Mouse (Mus musculus) embryonic facial prominence, embryonic 15.5 days (tissue): Measurements from ENCODE around the gene Ltb4r1. TPM values are rescaled to one million over a fixed set of nuclear protein-coding genes. Genes with fewer than 3 reads are reported as not detected.
A peak's percentile ranks its signal among the peaks of the same experiment; 100 is the strongest.

Experiments used
- ATAC-seq: fragments of 200-750 bp; cut with Nextera tagmentation; 2 replicates; pipeline ENCODE4 v1.8.0; 2017; ENCODE audit warnings: low read depth, moderate TSS enrichment; ENCODE audit not compliant: insufficient number of reproducible peaks, low FRiP score, low TSS enrichment
- H3K27ac ChIP-seq: fragments of 300-500 bp; sonication (generic); replicated peaks from 2 replicates; pipeline ENCODE4 v1.5.1; 2015; ENCODE audit warnings: mild to moderate bottlenecking, inconsistent platforms
- H3K27me3 ChIP-seq: fragments of 300-500 bp; sonication (generic); 2 replicates; pipeline ENCODE4 v1.6.1; 2015; ENCODE audit warnings: inconsistent platforms
- H3K36me3 ChIP-seq: fragments of 300-500 bp; sonication (generic); 2 replicates; pipeline ENCODE4 v1.6.1; 2015; ENCODE audit warnings: mild to moderate bottlenecking, inconsistent platforms
- H3K4me1 ChIP-seq: fragments of 300-500 bp; sonication (generic); 2 replicates; pipeline ENCODE4 v1.6.1; 2015; ENCODE audit warnings: inconsistent platforms
- H3K4me2 ChIP-seq: fragments of 300-500 bp; sonication (generic); replicated peaks from 2 replicates; pipeline ENCODE4 v1.6.1; 2015; ENCODE audit warnings: mild to moderate bottlenecking, inconsistent platforms
- H3K4me3 ChIP-seq: fragments of 300-500 bp; sonication (generic); replicated peaks from 2 replicates; pipeline ENCODE4 v1.5.1; 2015; ENCODE audit warnings: mild to moderate bottlenecking, inconsistent platforms
- H3K9ac ChIP-seq: fragments of 300-500 bp; sonication (generic); 2 replicates; pipeline ENCODE4 v1.6.1; 2015; ENCODE audit warnings: inconsistent platforms
- H3K9me3 ChIP-seq: fragments of 300-500 bp; sonication (generic); replicated peaks from 2 replicates; pipeline ENCODE4 v1.6.1; 2016; ENCODE audit warnings: inconsistent platforms
- WGBS: fragments of 180-500 bp; shearing (Covaris S2); methylation state at CpG from one replicate; pipeline ENCODE4 v1.1.7; 2015; 5-methylcytosine and 5-hydroxymethylcytosine counted together
- polyA plus RNA-seq: library from polyadenylated mRNA; unstranded; fragments of >200 nt; fragmentation: Nextera tagmentation; extraction: Ambion mirVana; gene quantifications from 2 replicates; pipeline ENCODE4 v1.2.1, GENCODE M21; 2015

The Ltb4r1 gene
- polyA plus RNA-seq = 1.8 and 2.1 TPM in 2 replicates

DNA sequence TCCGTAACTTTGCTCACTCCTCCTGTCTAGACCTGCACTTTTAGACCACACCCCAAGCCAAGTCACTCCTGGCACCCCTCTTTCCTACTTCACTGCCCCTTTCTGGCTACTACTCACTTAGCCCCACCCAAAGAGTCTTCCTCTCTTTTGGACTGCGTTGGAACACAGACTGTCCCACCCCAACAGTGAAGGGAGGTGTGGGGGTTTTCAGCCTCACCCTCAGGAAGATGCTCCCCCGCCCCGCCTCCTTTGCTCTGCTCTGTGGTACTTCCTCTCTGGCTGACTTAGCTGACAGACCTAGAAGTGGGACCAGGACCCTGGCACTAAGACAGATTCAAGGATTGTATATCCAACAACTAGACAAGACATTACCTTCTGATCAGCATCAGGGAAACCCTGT, at the start of gene Ltb4r1:
TSS of gene Ltb4r1 (plus strand) at position 267 of the 400 bp plus-strand sequence.
- Histone ChIP-seq H3K9ac (no peak within 1 kb of the TSS), H3K9me3 (no peaks in the 10 kb centered on the region), H3K36me3 (0 out of 2 replicates have a peak, but pooled peaks cover 2% of the 10 kb centered on the region), H3K27ac (no peak within 1 kb of the TSS), H3K4me3 (no peak within 1 kb of the TSS), H3K4me1 (peaks cover 32% of the 10 kb centered on the region), H3K4me2 (no peak within 1 kb of the TSS), H3K27me3 (peaks cover 49% of the 10 kb centered on the region)
- no peak for ATAC-seq
- 58% methylated on average over 4 of the region's 4 CpGs for whole genome bisulfite sequencing

DNA sequence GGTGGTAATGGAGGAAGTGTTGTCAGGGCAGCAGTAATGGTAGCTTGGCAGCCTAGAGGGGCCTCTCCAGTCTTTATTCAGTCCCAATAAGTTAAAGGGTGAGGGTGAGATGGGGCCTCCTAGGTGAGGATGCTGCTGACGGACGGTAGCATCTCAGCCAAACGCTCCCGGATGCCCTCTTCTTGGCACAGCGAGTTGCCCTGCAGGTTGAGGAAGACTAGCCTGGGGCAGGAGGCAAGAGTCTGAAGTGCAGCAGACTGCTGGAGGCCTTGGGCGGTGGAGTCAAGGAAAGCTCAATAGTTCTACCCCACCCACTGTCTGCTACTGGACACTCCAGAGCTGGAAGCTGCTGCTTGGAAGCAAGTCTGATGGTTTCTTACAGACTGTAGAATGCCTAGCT, 49.5 kb upstream of the Ltb4r1 start:
- H3K27ac ChIP-seq = no peak overlapping the region
- H3K4me1 ChIP-seq = peaks cover 24% of the 10 kb centered on the region
- peaks cover 36% of the 10 kb centered on the region for H3K36me3 ChIP-seq
- no peak for ATAC-seq
- H3K9ac ChIP-seq = no peak overlapping the region
- H3K4me2 ChIP-seq = no peak overlapping the region
- H3K27me3 ChIP-seq = peaks cover 10% of the 10 kb centered on the region; the same call in 1 of the 2 replicates
- WGBS = 86% methylated on average over 6 of the region's 6 CpGs
- H3K9me3 ChIP-seq = no peaks in the 10 kb centered on the region
- H3K4me3 ChIP-seq = no peak overlapping the region

GRCm38 (mm10) chr14:55716884-55717283, 48.9 kb upstream of the Ltb4r1 start:
- no peaks in the 10 kb centered on the region for H3K9me3 ChIP-seq
- H3K4me1 ChIP-seq = peaks cover 28% of the 10 kb centered on the region
- H3K4me2 ChIP-seq = no peak overlapping the region
- ATAC-seq = no peak
- H3K36me3 ChIP-seq = peaks cover 36% of the 10 kb centered on the region
- peaks cover 10% of the 10 kb centered on the region; the same call in 1 of the 2 replicates for H3K27me3 ChIP-seq
- no peak overlapping the region for H3K9ac ChIP-seq
- WGBS = 43% methylated on average over 8 of the region's 8 CpGs
- no peak overlapping the region for H3K27ac ChIP-seq
- no peak overlapping the region for H3K4me3 ChIP-seq

DNA sequence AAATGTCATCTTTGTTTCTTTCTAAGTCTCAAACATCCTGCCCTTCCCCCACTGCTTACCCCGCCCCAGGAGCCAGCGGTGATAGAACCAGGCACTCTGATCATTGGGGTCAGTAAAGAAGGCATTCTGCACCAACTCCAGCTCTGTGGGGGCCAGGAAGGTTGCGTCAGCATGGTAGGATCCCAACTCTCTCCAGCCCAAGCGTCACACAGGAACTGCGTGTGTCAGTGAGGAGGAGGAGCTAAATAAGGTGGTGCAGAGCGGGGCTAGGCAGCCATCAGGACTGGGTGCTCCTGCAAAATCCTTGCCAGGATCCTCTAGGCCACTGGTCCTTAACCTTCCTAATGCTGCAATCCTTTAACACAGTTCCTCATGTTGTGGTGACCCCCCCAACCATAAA, 46.0 kb upstream of the Ltb4r1 start:
- Histone ChIP-seq H3K36me3 (peaks cover 36% of the 10 kb centered on the region), H3K4me1 (peaks cover 19% of the 10 kb centered on the region), H3K27ac (no peak overlapping the region), H3K4me2 (no peak overlapping the region), H3K9ac (no peak overlapping the region), H3K4me3 (no peak overlapping the region), H3K27me3 (no peaks in the 10 kb centered on the region), H3K9me3 (no peaks in the 10 kb centered on the region)
- no peak for ATAC-seq
- 91% methylated on average over 6 of the region's 6 CpGs for WGBS

- 88% methylated on average over 12 of the region's 12 CpGs for WGBS
- Histone ChIP-seq H3K4me3 (peak overlapping the region; percentile 93; the same call in 1 of the 2 replicates), H3K9me3 (no peaks in the 10 kb centered on the region), H3K36me3 (peaks cover 36% of the 10 kb centered on the region), H3K27me3 (no peaks in the 10 kb centered on the region), H3K4me1 (peaks cover 16% of the 10 kb centered on the region; the same call in 1 of the 2 replicates), H3K27ac (no peak overlapping the region), H3K4me2 (no peak overlapping the region), H3K9ac (no peak overlapping the region)
- ATAC-seq = no peak
These were observed 45.1 kb upstream of the Ltb4r1 start for GRCm38 (mm10) chr14:55720666-55721065.

DNA sequence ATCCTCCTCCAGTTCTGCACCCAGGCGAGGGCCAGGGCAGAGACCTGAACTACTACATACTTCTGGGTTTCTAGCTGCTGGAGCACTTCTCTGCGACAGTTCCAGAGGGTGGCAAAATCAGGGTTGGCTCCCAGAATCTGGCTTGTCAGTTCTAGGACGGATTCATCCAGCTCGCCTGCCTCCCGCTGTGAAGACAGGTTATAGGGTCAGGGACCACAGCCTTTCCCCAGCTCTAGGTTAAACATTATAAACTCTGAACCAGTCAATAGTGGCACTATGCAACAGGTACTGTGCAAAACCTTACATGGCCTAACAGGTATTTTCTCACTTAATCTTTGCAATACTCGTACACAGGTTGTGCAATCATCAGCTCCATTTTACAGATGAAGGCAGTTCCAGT, 44.7 kb upstream of the Ltb4r1 start:
- H3K27ac ChIP-seq = peak overlapping the region; percentile 83; the same call in 1 of the 2 replicates
- H3K27me3 ChIP-seq = no peaks in the 10 kb centered on the region
- H3K9ac ChIP-seq = 0 out of 2 replicates have a peak overlapping the region, but pooled peaks have one; percentile 69
- H3K4me3 ChIP-seq = peak overlapping the region; percentile 93
- H3K4me2 ChIP-seq = peak overlapping the region; percentile 75
- WGBS = 71% methylated on average over 6 of the region's 6 CpGs
- no peaks in the 10 kb centered on the region for H3K9me3 ChIP-seq
- peaks cover 16% of the 10 kb centered on the region; the same call in 1 of the 2 replicates for H3K4me1 ChIP-seq
- peaks cover 36% of the 10 kb centered on the region for H3K36me3 ChIP-seq
- no peak for ATAC-seq

GRCm38 (mm10) chr14:55721700-55722437, 43.9 kb upstream of the Ltb4r1 start, which contains the start of gene Rabggta:
TSS of gene Rabggta (minus strand) at chr14:55722263.
- Histone ChIP-seq H3K27me3 (no peaks in the 10 kb centered on the region), H3K36me3 (peaks cover 29% of the 10 kb centered on the region), H3K4me3 (peak within 1 kb of the TSS; percentile 93), H3K4me2 (peak within 1 kb of the TSS; percentile 75), H3K27ac (peak within 1 kb of the TSS; percentile 83), H3K9ac (peak within 1 kb of the TSS; percentile 69), H3K9me3 (no peaks in the 10 kb centered on the region), H3K4me1 (peaks cover 16% of the 10 kb centered on the region; the same call in 1 of the 2 replicates)
- under 1% methylated on average over 50 of the region's 50 CpGs for WGBS
- ATAC-seq = peak; percentile 95

- Histone ChIP-seq H3K4me1 (peaks cover 16% of the 10 kb centered on the region; the same call in 1 of the 2 replicates), H3K27ac (0 out of 2 replicates have a peak overlapping the region, but pooled peaks have one; percentile 83), H3K4me3 (peak overlapping the region; percentile 93), H3K9ac (no peak overlapping the region), H3K27me3 (no peaks in the 10 kb centered on the region), H3K9me3 (no peaks in the 10 kb centered on the region), H3K36me3 (peaks cover 23% of the 10 kb centered on the region), H3K4me2 (peak overlapping the region; percentile 75)
- WGBS = 49% methylated on average over 8 of the region's 8 CpGs
- no peak for ATAC-seq
These were observed 43.3 kb upstream of the Ltb4r1 start for GRCm38 (mm10) chr14:55722438-55722945.

DNA sequence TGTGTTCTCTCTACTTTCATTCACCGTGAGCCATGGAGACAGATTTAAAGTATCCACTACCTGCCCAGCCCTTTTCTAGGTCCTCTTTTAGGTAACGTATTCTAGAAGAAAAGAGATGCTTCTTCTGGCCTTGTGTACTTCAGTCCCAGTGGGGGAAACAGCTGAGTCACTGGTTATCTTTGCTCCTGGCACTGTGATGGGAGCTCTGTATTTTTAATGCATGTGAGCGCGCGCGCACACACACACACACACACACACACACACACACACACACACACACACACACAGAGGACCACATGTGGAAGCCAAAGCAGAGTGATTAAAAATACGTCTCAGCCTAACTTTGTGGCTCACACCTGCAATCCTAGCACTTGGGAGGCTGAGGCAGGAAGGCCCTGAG, 42.3 kb upstream of the Ltb4r1 start:
- Histone ChIP-seq H3K4me3 (no peak overlapping the region), H3K4me2 (no peak overlapping the region), H3K27me3 (no peaks in the 10 kb centered on the region), H3K36me3 (peaks cover 18% of the 10 kb centered on the region), H3K9ac (no peak overlapping the region), H3K9me3 (no peaks in the 10 kb centered on the region), H3K27ac (no peak overlapping the region), H3K4me1 (peaks cover 16% of the 10 kb centered on the region; the same call in 1 of the 2 replicates)
- ATAC-seq = no peak
- WGBS = 93% methylated on average over 7 of the region's 7 CpGs

- Histone ChIP-seq H3K4me3 (no peak overlapping the region), H3K9ac (no peak overlapping the region), H3K36me3 (peaks cover 8% of the 10 kb centered on the region; the same call in 1 of the 2 replicates), H3K4me2 (no peak overlapping the region), H3K27ac (no peak overlapping the region; the same call in 1 of the 2 replicates), H3K27me3 (no peaks in the 10 kb centered on the region), H3K9me3 (no peaks in the 10 kb centered on the region), H3K4me1 (peaks cover 16% of the 10 kb centered on the region; the same call in 1 of the 2 replicates)
- ATAC-seq = no peak
- WGBS = 45% methylated on average over 8 of the region's 8 CpGs
These were observed 41.3 kb upstream of the Ltb4r1 start for GRCm38 (mm10) chr14:55724411-55724871.

DNA sequence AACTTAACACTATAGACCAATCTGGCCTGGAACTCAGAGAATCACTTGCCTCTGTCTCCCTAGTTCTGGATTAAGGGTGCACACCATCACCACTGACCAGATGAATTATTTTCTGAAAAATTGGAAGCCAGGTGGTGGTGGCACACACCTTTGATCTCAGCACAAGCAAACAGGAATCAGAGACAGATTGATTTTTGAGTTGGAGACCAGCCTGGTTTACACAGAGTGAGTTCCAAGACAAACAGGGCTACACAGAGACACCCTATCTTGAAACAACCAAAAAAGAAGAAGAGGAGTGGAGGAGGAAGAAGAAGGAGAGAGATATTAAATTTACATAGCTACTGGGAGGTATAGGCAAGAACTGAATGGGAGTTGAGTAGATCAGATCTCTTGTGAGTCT, 39.5 kb upstream of the Ltb4r1 start:
- H3K4me2 ChIP-seq = no peak overlapping the region
- H3K27me3 ChIP-seq = no peaks in the 10 kb centered on the region; the same call in 1 of the 2 replicates
- no peaks in the 10 kb centered on the region for H3K36me3 ChIP-seq
- ATAC-seq = no peak
- H3K9me3 ChIP-seq = no peaks in the 10 kb centered on the region
- no peak overlapping the region for H3K4me3 ChIP-seq
- H3K27ac ChIP-seq = no peak overlapping the region
- no peak overlapping the region for H3K9ac ChIP-seq
- peaks cover 11% of the 10 kb centered on the region; the same call in 1 of the 2 replicates for H3K4me1 ChIP-seq
